Mouse (Mus musculus) testis, postnatal 14 days (tissue): ENCODE results near the gene Rasgef1b.
"Not testable (repeated sequence)": the region's sequence is repeated elsewhere in the genome, so short reads cannot be mapped to it uniquely, and the experiment has no call there.

Experiments used
- DNase-seq: peaks from one replicate; pipeline ENCODE4 v3.0.0; 2021; ENCODE audit warnings: low spot score

Gene Rasgef1b

DNA sequence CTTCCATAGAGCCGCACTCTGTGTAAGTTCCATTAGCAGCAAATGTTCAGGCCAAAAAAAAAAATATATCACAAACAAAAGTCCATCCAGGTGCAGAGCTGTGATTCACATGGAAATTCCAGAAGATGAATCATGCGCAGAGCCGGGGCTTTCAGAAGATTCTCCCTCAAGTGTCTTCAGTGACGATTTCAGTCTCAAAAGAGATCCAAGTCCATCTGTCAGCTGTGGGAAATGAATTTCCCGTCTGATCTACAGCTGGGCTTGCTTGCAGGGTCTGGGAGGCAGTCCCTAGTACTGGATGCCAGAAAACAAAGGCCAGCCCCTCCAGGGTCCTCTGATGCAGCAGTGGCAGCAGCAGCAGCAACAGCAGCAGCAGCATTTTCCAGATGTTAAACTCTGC is 510.5 kb downstream of the Rasgef1b start:
- no peak for DNase-seq

DNA sequence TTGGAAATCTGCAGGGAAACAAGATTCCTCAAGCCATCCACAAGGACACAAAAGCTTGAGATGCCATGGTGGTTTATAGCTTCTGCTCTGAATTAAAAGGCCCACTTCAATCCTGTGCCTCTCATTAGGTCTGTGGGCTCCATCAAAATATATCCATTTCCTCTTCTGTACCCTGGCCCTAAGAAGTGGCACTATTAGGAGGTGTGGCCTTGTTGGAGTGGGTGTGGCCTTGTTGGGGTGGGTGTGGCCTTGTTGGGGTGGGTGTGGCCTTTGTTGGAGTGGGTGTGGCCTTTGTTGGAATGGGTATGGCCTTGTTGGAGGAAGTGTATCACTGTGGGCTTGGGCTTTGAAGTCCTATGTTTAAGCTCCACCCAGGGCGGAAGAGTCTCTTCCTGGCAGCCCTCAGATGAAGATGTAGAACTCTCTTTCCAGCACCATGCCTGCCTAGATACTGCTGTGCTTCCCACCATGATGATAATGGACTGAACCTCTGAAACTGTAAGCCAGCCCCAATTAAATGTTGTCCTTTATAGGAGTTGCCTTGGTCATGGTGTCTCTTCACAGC is 512.2 kb downstream of the Rasgef1b start:
- DNase-seq: not testable (repeated sequence)

DNA sequence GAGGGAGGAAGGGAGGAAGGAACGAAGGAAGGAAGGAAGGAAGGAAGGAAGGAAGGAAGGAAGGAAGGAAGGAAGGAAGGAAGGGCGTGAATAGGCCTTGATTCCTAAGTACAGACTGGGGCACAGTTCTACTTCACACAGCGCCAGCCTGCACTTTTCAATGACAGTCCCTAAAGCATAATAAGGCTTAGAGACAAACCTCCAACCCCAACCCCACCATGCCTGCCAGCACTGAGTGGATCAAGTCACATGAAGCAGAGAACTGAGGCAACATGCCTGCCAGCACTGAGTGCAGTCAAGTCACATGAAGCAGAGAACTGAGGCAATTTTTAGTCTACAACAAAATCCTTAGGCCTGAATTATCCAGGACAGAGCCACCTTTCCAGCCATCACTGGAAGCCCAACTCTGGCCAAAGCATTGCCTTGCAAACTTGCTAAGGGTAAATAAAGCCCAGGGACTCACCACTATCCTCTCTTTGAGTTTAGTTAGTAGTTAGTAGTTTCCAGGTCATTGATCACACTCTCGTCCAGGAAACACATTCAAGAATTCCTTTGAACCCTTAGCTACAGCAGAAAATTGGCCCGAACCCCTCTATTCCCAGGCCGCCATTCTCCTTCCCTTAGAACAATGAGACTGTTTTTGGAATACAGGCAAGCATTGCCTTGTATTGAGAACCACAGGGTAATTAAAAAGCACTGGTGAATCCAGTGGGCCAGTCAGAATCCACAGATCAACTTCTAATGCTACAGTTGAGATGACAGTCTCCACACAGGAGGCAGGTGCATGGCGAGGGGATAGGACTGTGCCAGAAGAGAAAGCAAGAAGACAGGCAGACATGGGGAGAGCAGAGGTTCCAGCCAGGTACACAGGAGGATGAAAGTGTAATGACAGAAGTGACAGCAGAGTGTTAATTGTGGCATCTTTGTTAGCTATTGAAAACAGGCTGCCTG is 513.4 kb downstream of the Rasgef1b start:
- DNase-seq: no peak

DNA sequence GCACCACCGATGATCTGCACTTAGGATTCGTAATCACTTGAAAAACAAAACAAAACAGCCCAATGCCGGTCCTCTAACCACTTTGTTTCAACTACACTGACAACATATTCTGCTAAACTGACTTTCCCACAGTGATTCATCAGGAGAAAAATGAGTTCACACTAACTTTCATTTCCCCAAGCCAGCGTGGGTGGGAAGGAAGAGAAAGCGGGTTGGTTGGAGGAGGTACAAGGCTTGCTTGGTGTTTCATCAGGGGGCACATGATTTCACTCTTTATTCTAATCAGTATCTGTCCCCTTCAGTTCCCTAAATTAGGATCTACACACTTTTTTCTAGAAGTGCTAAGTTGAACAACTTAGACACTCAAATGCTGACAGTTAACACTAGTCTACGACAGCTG is 514.5 kb downstream of the Rasgef1b start:
- DNase-seq: no peak

DNA sequence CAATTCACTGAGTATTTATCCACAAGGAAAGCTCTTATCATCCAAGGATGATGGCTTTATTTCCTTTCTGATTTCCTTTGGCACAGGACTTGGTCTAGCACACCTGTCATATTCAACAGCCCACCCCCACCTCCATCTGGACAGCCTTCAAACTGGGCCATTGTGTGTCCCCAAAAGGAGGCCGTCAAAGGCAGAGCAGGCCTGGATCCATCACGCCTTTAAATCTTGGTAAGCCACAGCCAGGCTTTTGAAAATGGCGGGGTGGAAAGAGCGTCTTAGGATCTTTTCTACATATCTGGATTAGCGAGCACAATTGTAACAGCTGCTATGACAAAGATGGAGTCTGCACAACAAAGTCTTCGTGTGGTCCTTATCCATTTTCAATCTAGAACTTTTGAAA is 515.7 kb downstream of the Rasgef1b start:
- DNase-seq: no peak

DNA sequence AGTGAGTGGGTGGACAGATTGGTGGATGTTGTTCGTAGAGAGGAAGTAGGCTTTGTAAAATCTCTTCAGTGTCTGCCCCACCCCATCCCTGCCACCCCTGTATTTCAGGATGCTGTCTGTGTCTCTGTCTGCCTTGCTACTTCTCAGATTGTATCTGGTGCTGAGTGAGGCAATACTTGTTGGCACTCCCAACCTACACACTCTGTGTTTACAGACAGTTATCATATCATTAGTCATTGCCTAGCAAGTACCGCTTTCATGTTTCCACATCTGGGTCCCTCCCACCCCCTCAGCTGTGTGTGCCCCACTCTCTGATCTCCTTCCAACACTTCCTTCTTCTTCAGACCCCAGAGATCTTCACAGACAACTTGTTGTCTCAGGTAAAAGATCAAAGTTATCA is 525.4 kb downstream of the Rasgef1b start:
- DNase-seq: no peak

DNA sequence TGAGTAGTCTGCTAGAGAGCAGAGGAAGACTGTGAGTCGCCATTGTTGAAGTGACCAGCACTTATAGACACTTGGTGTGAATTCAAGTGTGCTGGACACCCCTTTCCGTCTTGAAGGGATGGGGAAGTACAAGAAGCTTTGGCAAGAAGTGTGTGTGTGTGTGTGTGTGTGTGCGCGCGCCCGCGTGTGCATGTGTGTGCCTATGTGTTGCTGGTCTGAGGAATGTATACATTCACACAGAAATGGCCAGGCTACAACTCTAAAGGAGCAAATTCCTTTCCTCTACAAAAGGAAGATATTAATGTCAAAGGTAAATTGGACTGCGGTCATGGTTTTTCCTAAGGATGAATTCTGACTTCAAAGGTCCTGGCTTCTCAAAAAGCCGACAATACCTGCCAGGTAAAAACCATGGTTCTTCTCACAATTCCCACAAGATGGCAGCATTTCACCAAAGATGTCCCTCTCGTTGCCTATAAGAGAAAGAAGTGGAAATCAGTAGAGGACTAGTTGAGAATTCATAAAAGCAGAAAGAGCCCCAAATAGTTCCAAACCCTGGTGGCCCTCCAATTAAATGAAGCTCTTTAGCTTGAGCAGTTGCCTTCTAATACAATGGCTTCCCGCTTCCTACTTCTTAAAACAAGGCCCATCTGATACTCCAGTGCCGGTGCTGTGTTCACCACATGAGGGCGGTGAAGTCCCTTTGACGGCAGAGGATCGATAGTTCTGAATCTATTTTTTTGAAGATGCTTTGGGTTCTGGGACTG is 526.6 kb downstream of the Rasgef1b start:
- no peak for DNase-seq

DNA sequence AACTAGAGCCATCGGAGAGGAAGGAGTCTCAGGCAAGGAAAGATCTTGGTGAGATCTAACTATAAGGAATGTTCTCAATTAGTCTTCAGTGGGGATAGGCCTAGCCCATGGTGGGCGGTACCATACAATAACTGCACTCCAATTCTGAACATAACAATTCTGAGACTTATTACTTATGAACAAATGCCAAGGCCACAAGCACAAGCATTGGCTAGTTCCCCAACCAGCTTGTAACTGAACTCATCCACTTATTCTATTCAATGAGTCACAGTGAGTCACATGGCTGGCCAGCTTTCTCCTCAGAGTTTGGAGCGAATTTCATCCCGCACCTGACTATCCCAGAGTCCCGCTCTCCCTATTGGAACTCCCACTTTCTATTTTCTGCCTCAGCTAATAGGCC is 533.4 kb downstream of the Rasgef1b start:
- no peak for DNase-seq

DNA sequence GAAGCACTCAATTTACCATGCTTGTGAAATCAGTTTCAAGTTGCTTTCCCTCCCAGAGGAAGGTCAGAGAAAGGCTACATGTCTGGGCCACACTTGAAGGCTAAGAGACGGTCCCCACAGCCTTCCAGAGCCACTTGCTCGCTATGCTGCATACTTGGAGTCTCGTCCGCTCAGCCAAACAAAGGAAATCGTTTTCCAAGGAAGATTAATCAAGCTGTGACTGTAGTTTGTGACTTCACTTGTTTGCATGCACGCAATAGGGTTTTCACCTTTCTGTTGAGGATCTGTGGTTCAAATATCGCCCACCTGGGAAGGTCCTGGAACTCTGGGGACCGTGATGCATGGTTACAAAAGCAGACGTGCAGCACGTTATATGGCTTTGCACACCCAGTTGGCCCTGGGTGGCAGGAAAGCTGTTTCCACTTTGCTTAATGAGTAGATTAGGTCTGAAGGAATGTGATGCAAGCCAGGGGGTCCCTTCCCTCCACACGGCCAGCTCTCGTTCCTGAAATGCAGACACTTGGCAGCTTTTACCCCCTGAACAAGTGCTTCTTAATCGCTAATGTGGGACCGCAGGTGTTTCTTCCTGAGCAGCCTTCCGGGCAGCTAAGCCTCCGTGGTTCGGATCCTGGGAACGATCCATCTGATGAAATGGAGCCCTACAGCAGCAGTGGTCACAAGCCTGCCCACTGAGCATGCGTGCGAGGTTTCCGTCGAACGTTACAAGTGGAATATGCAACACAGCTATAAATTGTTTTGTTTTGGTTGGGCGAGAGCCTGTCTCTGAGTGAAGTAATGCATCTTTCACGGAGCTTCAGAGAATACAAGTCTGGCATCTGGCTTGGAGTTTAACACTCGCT is 537.7 kb downstream of the Rasgef1b start:
- no peak for DNase-seq

DNA sequence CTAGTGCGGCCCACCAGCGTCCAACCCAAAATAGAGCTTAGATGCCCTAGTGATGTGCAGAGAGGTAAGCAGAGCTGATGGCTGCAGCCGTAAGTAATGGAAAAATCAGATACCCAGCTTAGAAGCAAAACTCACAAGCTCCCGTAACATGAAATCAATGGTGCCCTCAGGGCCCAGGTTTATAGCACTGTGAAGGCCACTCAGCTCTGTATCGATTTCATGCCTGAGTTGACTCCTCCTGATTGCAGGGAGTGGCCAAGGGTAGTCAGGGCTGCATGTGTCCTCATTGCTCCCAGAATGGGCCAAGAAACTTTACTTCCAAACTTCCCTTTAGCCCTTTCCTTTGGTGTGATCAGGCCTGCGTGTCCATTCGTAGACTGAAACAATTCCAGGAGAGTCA is 545.2 kb downstream of the Rasgef1b start:
- DNase-seq: no peak

DNA sequence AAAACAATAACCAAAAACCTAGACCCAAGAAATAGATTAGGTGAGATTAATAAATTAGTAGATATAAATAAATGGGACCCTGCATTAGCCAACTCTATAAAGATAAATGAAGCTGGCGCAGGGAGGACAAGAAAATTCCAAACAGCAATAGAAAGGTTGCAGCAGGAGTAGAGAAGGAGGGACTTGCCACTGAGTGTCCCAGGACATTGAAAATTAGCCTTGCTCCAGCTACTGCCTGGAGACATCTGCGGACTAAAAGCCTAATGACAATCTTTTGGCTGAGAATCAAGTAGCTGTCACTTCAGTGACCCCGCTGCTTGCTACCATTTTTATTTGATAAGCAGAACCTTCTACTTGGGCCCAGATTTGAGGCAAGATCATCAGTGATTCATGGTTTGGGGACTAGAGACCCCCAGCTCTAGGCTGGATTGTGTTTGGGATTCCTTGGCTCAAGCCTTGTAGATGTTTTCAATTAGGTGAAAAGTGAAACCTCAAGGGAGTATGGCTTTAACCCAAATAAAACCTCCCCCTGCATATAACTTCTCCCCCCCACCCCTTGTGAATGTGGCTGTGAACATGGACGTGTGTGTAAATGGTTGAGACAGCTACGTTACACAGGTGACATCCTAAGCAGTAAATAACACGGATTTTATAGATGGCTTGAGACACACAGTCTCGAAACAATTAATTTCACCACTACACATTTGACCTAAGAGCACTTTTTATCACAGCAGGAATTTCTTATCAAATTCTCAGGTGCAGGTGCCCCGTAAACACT is 554.1 kb downstream of the Rasgef1b start:
- DNase-seq: no peak

DNA sequence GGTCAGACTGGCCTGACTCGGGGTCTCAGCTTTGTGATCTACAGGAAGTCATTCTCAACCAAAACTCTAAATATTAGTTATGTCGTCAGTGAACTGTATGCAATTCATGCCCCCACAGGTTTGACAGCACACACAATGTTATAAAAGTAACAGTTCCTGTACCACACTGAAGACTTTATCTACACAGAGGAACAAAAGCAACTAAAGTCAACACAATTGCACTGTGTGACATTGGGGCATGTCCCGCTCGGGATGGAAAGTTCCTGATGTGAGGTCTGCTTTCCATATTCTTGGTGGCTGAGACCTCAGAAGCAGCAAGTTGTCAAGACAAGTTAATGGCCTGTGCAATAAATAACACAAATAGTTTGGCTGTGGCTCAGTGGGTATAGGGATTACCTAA is 559.0 kb downstream of the Rasgef1b start:
- no peak for DNase-seq

DNA sequence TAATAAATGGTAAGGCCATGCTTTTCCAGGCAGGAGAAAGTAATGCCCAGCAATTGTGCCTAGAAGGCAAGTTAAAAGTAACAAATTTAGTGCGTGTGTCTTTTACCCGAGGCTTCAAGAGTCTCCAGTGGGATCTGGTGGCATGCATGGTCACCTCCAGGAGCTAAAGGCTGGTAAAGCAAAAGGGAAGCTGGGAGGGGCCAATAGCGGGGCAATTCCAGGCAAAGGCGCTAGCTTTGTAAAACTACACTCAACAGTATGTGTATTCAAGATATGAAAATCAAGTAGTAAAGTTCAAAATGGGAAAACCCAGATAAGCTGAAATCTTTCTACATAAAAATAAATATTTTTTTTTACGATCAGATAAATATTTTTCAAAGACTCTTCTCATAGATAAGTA is 561.1 kb downstream of the Rasgef1b start:
- DNase-seq: no peak
